Mouse (Mus musculus) liver, embryonic 13.5 days (tissue): ENCODE results near the gene Slc35d2. TPM values are rescaled to one million over a fixed set of nuclear protein-coding genes. Genes with fewer than 3 reads are reported as not detected.

Experiments
- ATAC-seq: fragments of 200-750 bp; cut with Nextera tagmentation; 2 replicates; pipeline ENCODE4 v1.8.0; 2017; ENCODE audit warnings: low read depth, mild to moderate bottlenecking, moderate number of reproducible peaks, moderate library complexity
- DNase-seq: peaks from one replicate; pipeline ENCODE4 v3.0.0; 2022
- H3K27ac ChIP-seq: fragments of 300-500 bp; sonication (generic); 2 replicates; pipeline ENCODE4 v1.5.1; 2015; ENCODE audit warnings: moderate library complexity, mild to moderate bottlenecking, inconsistent platforms
- H3K27me3 ChIP-seq: fragments of 300-500 bp; sonication (generic); 2 replicates; pipeline ENCODE4 v1.6.1; 2015; ENCODE audit warnings: mild to moderate bottlenecking, inconsistent platforms
- H3K36me3 ChIP-seq: fragments of 300-500 bp; sonication (generic); 2 replicates; pipeline ENCODE4 v1.6.1; 2015; ENCODE audit warnings: mild to moderate bottlenecking, inconsistent platforms
- H3K4me1 ChIP-seq: fragments of 300-500 bp; sonication (generic); replicated peaks from 2 replicates; pipeline ENCODE4 v1.6.1; 2015; ENCODE audit warnings: inconsistent platforms
- H3K4me2 ChIP-seq: fragments of 300-500 bp; sonication (generic); 2 replicates; pipeline ENCODE4 v1.6.1; 2015; ENCODE audit warnings: inconsistent platforms, mild to moderate bottlenecking, moderate library complexity
- H3K4me3 ChIP-seq: fragments of 300-500 bp; sonication (generic); replicated peaks from 2 replicates; pipeline ENCODE4 v1.5.1; 2015; ENCODE audit warnings: mild to moderate bottlenecking, inconsistent platforms
- H3K9ac ChIP-seq: fragments of 300-500 bp; sonication (generic); 2 replicates; pipeline ENCODE4 v1.6.1; 2015; ENCODE audit warnings: mild to moderate bottlenecking, inconsistent platforms
- H3K9me3 ChIP-seq: fragments of 300-500 bp; sonication (generic); replicated peaks from 2 replicates; pipeline ENCODE4 v1.6.1; 2016; ENCODE audit warnings: inconsistent platforms
- WGBS: fragments of 180-500 bp; shearing (Covaris S2); methylation state at CpG from one replicate; pipeline ENCODE4 v1.1.7; 2015; ENCODE audit not compliant: insufficient replicate concordance; 5-methylcytosine and 5-hydroxymethylcytosine counted together
- polyA plus RNA-seq: library from polyadenylated mRNA; unstranded; fragments of >200 nt; fragmentation: Nextera tagmentation; extraction: Ambion mirVana; gene quantifications from 2 replicates; pipeline ENCODE4 v1.2.1, GENCODE M21; 2015

The Slc35d2 gene
- polyA plus RNA-seq, 1 experiment from 2014 or later, result 5.6 TPM

GRCm38 (mm10) chr13:64153083-64153682 lies 24.0 kb upstream of the Slc35d2 start, which contains the start of gene Zfp367:
Gene Zfp367, minus strand, starts transcription at chr13:64153202.
- Histone ChIP-seq H3K36me3 (peaks cover 8% of the 10 kb centered on the region), H3K9me3 (no peaks in the 10 kb centered on the region), H3K27me3 (peaks cover 14% of the 10 kb centered on the region), H3K4me2 (peak within 1 kb of the TSS; percentile 97), H3K9ac (peak within 1 kb of the TSS; percentile 98), H3K27ac (peak within 1 kb of the TSS; percentile 98), H3K4me3 (peak within 1 kb of the TSS; percentile 94), H3K4me1 (peaks cover 50% of the 10 kb centered on the region)
- ATAC-seq (peak; percentile 94), DNase-seq (peak; percentile 98)
- under 1% methylated on average over 56 of the region's 56 CpGs for WGBS

- Histone ChIP-seq H3K27ac (peak overlapping the region; percentile 98), H3K9me3 (no peaks in the 10 kb centered on the region), H3K4me2 (peak overlapping the region; percentile 97), H3K36me3 (peaks cover 8% of the 10 kb centered on the region), H3K4me1 (peaks cover 50% of the 10 kb centered on the region), H3K9ac (peak overlapping the region; percentile 98), H3K27me3 (peaks cover 12% of the 10 kb centered on the region), H3K4me3 (peak overlapping the region; percentile 94)
- ATAC-seq (peak; percentile 0; the same call in 1 of the 2 replicates), DNase-seq (no peak)
- WGBS, result 0% methylated on average over 61 of the region's 61 CpGs
These were observed 23.5 kb upstream of the Slc35d2 start for GRCm38 (mm10) chr13:64152671-64153082.

- Histone ChIP-seq H3K4me2 (peak overlapping the region; percentile 97), H3K27ac (peak overlapping the region; percentile 98), H3K4me1 (peaks cover 53% of the 10 kb centered on the region), H3K36me3 (peaks cover 8% of the 10 kb centered on the region), H3K4me3 (peak overlapping the region; percentile 94), H3K27me3 (peaks cover 8% of the 10 kb centered on the region), H3K9ac (peak overlapping the region; percentile 98), H3K9me3 (no peaks in the 10 kb centered on the region)
- peak; percentile 86 for DNase-seq
- peak; percentile 19 for ATAC-seq
- under 1% methylated on average over 41 of the region's 42 CpGs for WGBS
These were observed 23.1 kb upstream of the Slc35d2 start for GRCm38 (mm10) chr13:64152241-64152669.

GRCm38 (mm10) chr13:64150121-64150520 lies 21.0 kb upstream of the Slc35d2 start:
- DNase-seq (no peak), ATAC-seq (no peak)
- peak overlapping the region; percentile 98 for H3K9ac ChIP-seq
- no peaks in the 10 kb centered on the region for H3K9me3 ChIP-seq
- H3K27ac ChIP-seq, result no peak overlapping the region
- H3K36me3 ChIP-seq, result peaks cover 17% of the 10 kb centered on the region
- peaks cover 56% of the 10 kb centered on the region for H3K4me1 ChIP-seq
- no peaks in the 10 kb centered on the region; the same call in 1 of the 2 replicates for H3K27me3 ChIP-seq
- H3K4me3 ChIP-seq, result peak overlapping the region; percentile 94
- WGBS, result 62% methylated on average over 5 of the region's 5 CpGs
- peak overlapping the region; percentile 97 for H3K4me2 ChIP-seq

- ATAC-seq (peak; percentile 79), DNase-seq (no peak)
- 43% methylated on average over 15 of the region's 15 CpGs for WGBS
- Histone ChIP-seq H3K36me3 (peaks cover 37% of the 10 kb centered on the region), H3K9ac (peak overlapping the region; percentile 69), H3K27ac (peak overlapping the region; percentile 50), H3K9me3 (no peaks in the 10 kb centered on the region), H3K4me3 (peak overlapping the region; percentile 64), H3K4me2 (peak overlapping the region; percentile 70), H3K27me3 (no peaks in the 10 kb centered on the region), H3K4me1 (peaks cover 26% of the 10 kb centered on the region)
These were observed 628 bp upstream of the Slc35d2 start for GRCm38 (mm10) chr13:64129616-64130375.

- H3K4me3 ChIP-seq, result no peak overlapping the region
- no peak for DNase-seq
- peaks cover 27% of the 10 kb centered on the region for H3K4me1 ChIP-seq
- no peaks in the 10 kb centered on the region for H3K27me3 ChIP-seq
- no peak overlapping the region for H3K4me2 ChIP-seq
- no peak overlapping the region for H3K9ac ChIP-seq
- no peak for ATAC-seq
- 55% methylated on average over 4 of the region's 4 CpGs for WGBS
- peaks cover 11% of the 10 kb centered on the region for H3K36me3 ChIP-seq
- H3K9me3 ChIP-seq, result no peaks in the 10 kb centered on the region
- H3K27ac ChIP-seq, result no peak overlapping the region
These were observed 2.9 kb downstream of the Slc35d2 start for GRCm38 (mm10) chr13:64126316-64126715.

GRCm38 (mm10) chr13:64124886-64125285 lies 4.3 kb downstream of the Slc35d2 start:
- no peak for DNase-seq
- no peak overlapping the region for H3K4me2 ChIP-seq
- H3K4me1 ChIP-seq, result peaks cover 23% of the 10 kb centered on the region

GRCm38 (mm10) chr13:64123491-64124188 lies 5.5 kb downstream of the Slc35d2 start:
- ATAC-seq, result no peak

More at GRCm38 (mm10) chr13:64124886-64125285, 4.3 kb downstream of the Slc35d2 start:
- Histone ChIP-seq H3K36me3 (peaks cover under 1% of the 10 kb centered on the region; the same call in 1 of the 2 replicates), H3K4me3 (no peak overlapping the region), H3K27ac (no peak overlapping the region), H3K27me3 (no peaks in the 10 kb centered on the region), H3K9ac (no peak overlapping the region), H3K9me3 (no peaks in the 10 kb centered on the region)
- 90% methylated on average over 6 of the region's 6 CpGs for WGBS
- no peak for ATAC-seq

GRCm38 (mm10) chr13:64120760-64121159 lies 8.4 kb downstream of the Slc35d2 start:
- H3K36me3 ChIP-seq, result no peaks in the 10 kb centered on the region
- 33% methylated on average over 4 of the region's 4 CpGs for WGBS

More at GRCm38 (mm10) chr13:64123491-64124188, 5.5 kb downstream of the Slc35d2 start:
- Histone ChIP-seq H3K27ac (no peak overlapping the region), H3K36me3 (no peaks in the 10 kb centered on the region), H3K9me3 (no peaks in the 10 kb centered on the region), H3K4me2 (no peak overlapping the region), H3K4me1 (peaks cover 12% of the 10 kb centered on the region; the same call in 1 of the 2 replicates), H3K9ac (no peak overlapping the region), H3K4me3 (no peak overlapping the region), H3K27me3 (no peaks in the 10 kb centered on the region)
- 34% methylated on average over 6 of the region's 6 CpGs for whole genome bisulfite sequencing
- DNase-seq, result no peak

GRCm38 (mm10) chr13:64117442-64117841 lies 11.7 kb downstream of the Slc35d2 start:
- Histone ChIP-seq H3K4me2 (no peak overlapping the region), H3K27ac (no peak overlapping the region), H3K9me3 (no peaks in the 10 kb centered on the region), H3K36me3 (no peaks in the 10 kb centered on the region), H3K4me3 (no peak overlapping the region), H3K4me1 (peaks cover 3% of the 10 kb centered on the region; the same call in 1 of the 2 replicates), H3K27me3 (no peaks in the 10 kb centered on the region), H3K9ac (no peak overlapping the region)
- DNase-seq, result no peak
- ATAC-seq, result no peak
- 41% methylated on average over 2 of the region's 2 CpGs for WGBS

More at GRCm38 (mm10) chr13:64120760-64121159, 8.4 kb downstream of the Slc35d2 start:
- Histone ChIP-seq H3K4me1 (peaks cover 7% of the 10 kb centered on the region; the same call in 1 of the 2 replicates), H3K27ac (no peak overlapping the region), H3K9ac (no peak overlapping the region), H3K27me3 (no peaks in the 10 kb centered on the region), H3K4me3 (no peak overlapping the region), H3K9me3 (no peaks in the 10 kb centered on the region), H3K4me2 (no peak overlapping the region)
- ATAC-seq (no peak), DNase-seq (no peak)

- 79% methylated on average over 1 of the region's 1 CpGs for WGBS
- H3K9me3 ChIP-seq, result no peaks in the 10 kb centered on the region
- no peak for DNase-seq
- no peak for ATAC-seq
- H3K36me3 ChIP-seq, result no peaks in the 10 kb centered on the region
- H3K27ac ChIP-seq, result no peak overlapping the region
- no peaks in the 10 kb centered on the region for H3K27me3 ChIP-seq
- H3K9ac ChIP-seq, result no peak overlapping the region
- H3K4me2 ChIP-seq, result no peak overlapping the region
- peaks cover 13% of the 10 kb centered on the region for H3K4me1 ChIP-seq
- no peak overlapping the region for H3K4me3 ChIP-seq
These were observed 18.7 kb downstream of the Slc35d2 start for GRCm38 (mm10) chr13:64110421-64110820.
